Mouse (Mus musculus) cortical plate, adult 2 months (tissue): ENCODE data around the gene Sept8. TPM values are rescaled to one million over a fixed set of nuclear protein-coding genes. Genes with fewer than 3 reads are reported as not detected.

Source experiments
- H3K27ac ChIP-seq: fragments of 200-500 bp; 2 replicates; pipeline ENCODE4 v1.5.1; 2012; ENCODE audit warnings: low read length, control low read depth, inconsistent platforms; ENCODE audit not compliant: insufficient read depth
- H3K4me1 ChIP-seq: fragments of 200-500 bp; 2 replicates; pipeline ENCODE4 v1.6.1; 2011; ENCODE audit warnings: low read length; ENCODE audit not compliant: control insufficient read depth, insufficient read depth
- H3K4me3 ChIP-seq: fragments of 200-500 bp; 2 replicates; pipeline ENCODE4 v1.5.1; 2011; ENCODE audit warnings: mild to moderate bottlenecking, low read length, control low read depth; ENCODE audit not compliant: insufficient read depth
- CTCF ChIP-seq: fragments of 200-500 bp; IDR thresholded peaks from 2 replicates; pipeline ENCODE4 v1.5.1; 2011; ENCODE audit warnings: mild to moderate bottlenecking, control low read depth, low read length; ENCODE audit not compliant: insufficient read depth; ENCODE audit errors: extremely low read depth
- POLR2A ChIP-seq: fragments of 200-500 bp; IDR thresholded peaks from 2 replicates; pipeline ENCODE4 v1.6.1; 2011; ENCODE audit warnings: mild to moderate bottlenecking, low read length, control low read depth; ENCODE audit not compliant: insufficient read depth; ENCODE audit errors: extremely low read depth
- polyA plus RNA-seq: library from polyadenylated mRNA; depleted of rRNA; stranded (reverse); fragments of >200 nt; gene quantifications from 2 replicates; pipeline ENCODE4 v1.2.3, GENCODE M21; 2012

Sept8 gene
- polyA plus RNA-seq, 1 experiment: 379 TPM

DNA sequence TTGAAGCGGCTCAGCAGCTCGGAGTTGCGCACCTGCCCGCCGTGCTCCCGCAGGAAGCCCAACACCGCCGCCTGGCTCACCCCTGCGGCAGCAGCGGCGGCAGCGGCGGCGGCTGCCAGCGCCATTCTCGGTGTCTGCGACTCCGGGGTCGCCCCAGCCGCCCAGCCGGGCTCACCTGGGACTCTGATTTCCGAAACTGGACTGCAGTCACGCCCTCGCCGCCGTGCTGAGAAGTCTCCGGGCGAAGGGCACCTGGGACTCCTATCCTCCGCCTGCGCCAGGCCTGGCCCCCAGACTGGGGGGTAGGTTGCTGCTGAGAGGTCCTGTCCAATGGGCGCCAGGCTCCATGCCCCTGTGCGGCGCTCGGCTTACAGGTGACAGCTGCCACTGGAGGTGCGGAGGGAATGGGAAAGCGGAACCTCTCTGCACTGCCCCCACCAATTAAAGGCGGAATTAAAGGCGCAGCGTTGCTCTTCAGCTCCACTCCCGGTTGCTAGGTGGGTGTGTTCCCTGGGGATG, 39.2 kb upstream of the Sept8 start, which contains the start of the genes Gm9945 and Sowaha:
Gm9945 (plus strand) TSS at position 384 of the 519 bp plus-strand sequence.
Sowaha (minus strand) TSS at position 492 of the 519 bp plus-strand sequence.
- no peak for TF ChIP-seq CTCF
- TF ChIP-seq POLR2A: peak; percentile 90
- H3K27ac ChIP-seq: peak within 1 kb of the TSS; percentile 93
- peaks cover 2% of the 10 kb centered on the region for H3K4me1 ChIP-seq
- peak within 1 kb of the TSS; percentile 59 for H3K4me3 ChIP-seq

DNA sequence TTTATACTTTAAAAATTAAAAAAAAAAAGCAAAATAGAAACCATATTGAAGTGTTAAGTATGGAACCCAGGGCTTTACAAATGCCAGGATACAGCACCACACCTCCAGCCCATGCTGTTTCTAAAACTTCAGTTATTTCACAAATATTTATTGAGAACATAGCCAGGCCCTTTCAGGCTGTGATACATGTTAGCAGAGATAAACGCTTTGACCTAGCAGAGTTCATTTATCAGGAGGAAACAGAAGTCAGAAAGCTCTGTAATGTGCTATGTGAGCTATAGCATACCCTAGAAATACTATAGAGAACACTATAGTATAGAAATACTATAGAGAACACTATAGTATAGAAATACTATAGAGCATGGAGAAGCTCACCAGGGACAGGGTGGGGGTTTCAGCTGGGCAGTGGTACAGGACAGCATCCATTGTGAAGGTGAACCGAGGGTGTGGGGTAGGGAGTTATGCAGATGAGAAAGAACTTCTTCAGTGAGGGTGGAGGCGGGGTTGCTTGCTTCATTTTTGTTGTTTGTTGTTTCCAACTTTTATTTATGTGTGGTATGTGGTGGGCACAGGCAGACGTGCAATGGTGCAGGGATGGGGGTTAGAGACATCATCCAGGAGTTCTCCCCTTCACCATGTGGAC, 37.8 kb upstream of the Sept8 start:
- no peak for TF ChIP-seq POLR2A
- no peak for TF ChIP-seq CTCF
- H3K4me3 ChIP-seq: no peak overlapping the region
- H3K27ac ChIP-seq: no peak overlapping the region

DNA sequence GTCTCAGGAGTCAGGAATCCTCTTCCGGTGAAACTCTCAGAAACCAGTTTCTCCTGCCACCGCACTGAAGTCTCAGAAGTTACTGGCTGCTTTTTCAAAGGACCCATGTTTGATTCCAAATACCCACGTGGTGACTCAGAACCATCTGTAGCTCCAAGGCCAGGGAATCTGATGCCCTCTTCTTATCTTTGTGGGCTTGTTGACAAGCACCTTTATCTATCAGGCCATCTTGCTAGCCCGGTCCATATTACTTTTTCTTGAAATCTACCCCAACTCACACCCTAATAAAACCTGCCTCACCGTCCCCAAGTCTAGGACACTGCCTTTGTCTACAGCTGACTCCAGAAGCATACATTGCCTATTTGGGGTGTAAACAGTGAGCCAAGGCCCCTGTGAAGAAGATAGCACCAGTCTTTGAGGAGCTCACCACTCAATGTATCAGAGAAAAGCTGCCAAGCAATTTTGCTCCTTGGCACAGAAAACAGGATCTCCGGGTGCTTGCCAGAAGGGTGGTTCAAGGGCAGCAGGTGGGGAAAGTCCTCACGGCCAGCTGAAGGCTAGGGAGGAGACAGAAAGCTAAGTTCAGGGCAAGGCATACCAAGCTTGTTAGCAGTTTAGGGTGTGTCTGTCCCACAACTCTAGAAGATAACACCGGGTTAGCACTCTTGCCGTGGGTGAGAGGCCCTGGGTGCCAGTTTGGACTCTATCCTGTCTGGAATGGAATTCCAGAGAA, 35.7 kb upstream of the Sept8 start:
- no peaks in the 10 kb centered on the region; the same call in none of the 2 replicates for H3K4me1 ChIP-seq
- H3K4me3 ChIP-seq: no peak overlapping the region
- H3K27ac ChIP-seq: no peak overlapping the region
- TF ChIP-seq CTCF (no peak), POLR2A (no peak)

More for the DNA sequence above, 37.8 kb upstream of the Sept8 start:
- no peaks in the 10 kb centered on the region; the same call in none of the 2 replicates for H3K4me1 ChIP-seq

DNA sequence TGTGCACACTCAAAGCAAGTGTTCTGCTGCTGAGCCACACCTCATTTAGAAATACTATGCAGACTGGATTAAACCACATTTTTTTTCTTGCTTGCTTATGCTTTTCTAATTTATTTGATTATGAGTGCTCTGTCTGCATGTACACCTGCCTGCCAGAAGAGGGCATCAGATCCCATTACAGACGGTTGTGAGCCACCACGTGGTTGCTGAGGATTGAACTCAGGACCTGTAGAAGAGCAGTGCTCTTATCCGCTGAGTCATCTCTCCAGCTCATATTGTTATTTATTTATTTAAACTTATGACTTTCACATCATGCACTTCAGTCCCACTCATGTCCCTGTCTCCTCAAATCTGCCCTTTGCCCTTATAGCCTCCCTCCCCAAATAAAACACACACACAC, 33.3 kb upstream of the Sept8 start:
- no peak for TF ChIP-seq POLR2A
- peak; percentile 37 for TF ChIP-seq CTCF
- no peak overlapping the region for H3K4me3 ChIP-seq
- H3K27ac ChIP-seq: no peak overlapping the region
- H3K4me1 ChIP-seq: no peaks in the 10 kb centered on the region; the same call in none of the 2 replicates

DNA sequence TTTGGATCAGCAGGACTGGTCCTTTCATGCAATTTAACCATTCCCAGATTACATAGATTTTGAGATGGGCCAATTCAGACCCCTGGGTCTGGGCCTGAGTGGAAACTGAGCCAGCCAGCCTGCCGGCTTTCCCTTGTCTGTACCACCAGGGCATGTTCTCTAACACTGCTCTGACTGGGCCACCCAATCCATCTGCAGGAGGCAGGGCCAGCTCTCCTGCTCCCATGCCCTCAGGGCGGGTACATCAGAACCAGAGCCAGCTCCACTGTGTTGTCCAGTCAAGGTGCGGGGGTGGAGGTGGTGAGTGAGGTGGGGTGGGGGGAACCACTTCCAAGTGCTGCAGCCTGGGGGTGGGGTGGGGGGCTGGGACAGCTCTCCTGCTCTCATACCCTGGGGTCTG, 32.7 kb upstream of the Sept8 start:
- TF ChIP-seq CTCF: no peak
- TF ChIP-seq POLR2A: no peak
- Histone ChIP-seq H3K4me3 (no peak overlapping the region; the same call in 1 of the 2 replicates), H3K4me1 (no peaks in the 10 kb centered on the region; the same call in 1 of the 2 replicates), H3K27ac (no peak overlapping the region)

DNA sequence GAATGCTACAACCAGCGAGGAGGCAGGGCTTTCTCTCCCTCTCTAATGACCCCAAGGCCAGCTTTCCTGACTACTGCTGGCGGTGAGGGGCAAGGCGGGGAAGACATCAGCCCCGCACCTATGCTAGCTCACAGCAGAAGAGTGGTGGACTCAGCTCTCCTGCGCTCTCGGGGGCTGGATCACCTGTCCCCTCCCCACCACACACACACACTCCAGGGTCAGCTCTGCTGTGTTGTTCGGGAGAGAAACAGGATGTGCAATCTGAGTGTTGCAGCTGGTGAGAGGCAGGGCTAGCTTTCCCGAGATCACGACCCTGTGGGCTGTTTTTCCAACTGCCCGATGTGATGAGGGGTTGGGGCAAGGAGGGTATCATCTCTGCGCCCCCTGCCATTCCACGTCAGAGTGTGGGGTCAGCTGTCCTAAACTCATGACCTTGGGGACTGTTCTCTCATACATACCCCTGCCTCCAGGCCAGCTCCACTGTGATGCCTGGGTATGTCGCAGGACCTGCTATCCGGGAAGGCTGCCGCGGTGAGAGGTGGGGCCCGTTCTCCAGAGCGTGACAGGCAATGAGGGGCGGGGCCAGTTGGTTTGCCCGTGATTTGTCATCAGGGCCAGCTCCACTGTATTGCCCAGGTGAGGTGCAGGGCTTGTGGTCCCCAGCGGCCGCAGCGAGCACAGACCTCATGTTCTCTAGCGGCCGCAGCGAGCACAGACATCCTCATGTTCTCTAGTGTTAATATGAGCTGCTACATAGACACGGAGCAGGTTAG, 32.0 kb upstream of the Sept8 start:
- H3K4me3 ChIP-seq: peak overlapping the region; percentile 27
- H3K27ac ChIP-seq: no peak overlapping the region
- TF ChIP-seq CTCF (no peak), POLR2A (peak; percentile 47; the same call in 1 of the 2 replicates)

DNA sequence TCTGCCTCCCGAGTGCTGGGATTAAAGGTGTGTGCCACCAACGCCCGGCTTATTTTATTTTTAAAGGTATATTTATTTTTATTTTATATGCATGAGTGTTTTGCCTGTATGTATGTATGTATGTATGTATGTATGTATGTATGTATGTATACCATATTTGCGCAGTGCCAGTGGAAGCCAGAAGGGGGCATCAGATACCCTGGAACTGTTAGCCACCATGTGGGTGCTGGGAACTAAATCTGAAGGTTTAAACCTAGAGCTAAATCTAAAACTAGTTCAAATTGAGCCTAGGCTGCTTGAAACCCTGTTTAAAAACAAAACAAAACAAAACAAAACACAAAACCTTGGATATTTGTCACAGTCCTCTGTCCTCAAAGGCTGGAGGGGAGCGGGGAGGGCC, 30.1 kb upstream of the Sept8 start:
- Histone ChIP-seq H3K4me3 (no peak overlapping the region), H3K4me1 (no peaks in the 10 kb centered on the region), H3K27ac (no peak overlapping the region)
- no peak for TF ChIP-seq POLR2A
- TF ChIP-seq CTCF: no peak

More for the DNA sequence above, 32.0 kb upstream of the Sept8 start:
- no peaks in the 10 kb centered on the region for H3K4me1 ChIP-seq

DNA sequence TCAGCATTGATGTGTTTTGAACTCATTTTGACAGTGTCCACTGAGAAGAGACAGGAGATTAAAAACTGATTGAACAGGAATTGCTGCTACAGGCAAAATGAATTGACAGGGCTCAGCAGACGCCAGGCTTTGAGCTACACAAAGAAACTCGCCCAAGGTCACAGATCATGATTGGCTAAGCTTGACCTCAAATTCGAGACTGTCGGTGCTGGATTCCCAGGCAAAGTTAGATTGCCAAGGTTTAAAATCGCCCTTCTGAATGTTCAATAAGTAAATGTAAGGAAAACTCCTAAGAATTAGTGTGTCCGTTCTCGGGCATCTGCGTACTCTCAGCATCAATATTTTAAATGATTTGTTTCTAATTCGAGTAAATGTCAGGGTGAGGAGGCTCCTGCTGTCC, 29.6 kb upstream of the Sept8 start:
- H3K27ac ChIP-seq: no peak overlapping the region
- no peaks in the 10 kb centered on the region for H3K4me1 ChIP-seq
- TF ChIP-seq CTCF (no peak), POLR2A (no peak)
- H3K4me3 ChIP-seq: no peak overlapping the region

DNA sequence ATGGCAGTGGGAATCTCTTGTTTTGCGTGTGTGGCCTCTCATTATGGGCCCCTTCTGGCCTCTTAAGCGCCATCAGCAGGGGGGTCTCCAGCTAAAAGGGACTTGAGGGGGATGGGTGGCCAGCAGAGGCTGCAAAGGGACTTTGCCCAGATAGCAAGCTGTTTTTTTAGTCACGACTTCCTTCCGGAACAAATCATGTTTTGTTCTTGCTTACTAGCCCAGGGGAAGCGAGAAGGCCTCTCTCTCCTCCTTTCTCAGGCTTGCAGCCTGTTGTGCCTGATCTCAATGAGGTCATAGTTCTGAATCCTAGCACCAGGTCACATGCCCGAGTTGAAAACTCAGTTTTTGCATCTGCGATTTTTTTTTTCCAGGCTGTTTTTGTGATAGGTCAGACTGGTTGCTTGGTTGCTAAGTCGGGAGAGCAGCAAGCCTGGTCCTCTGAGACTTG, 27.1 kb upstream of the Sept8 start:
- peak overlapping the region; percentile 28 for H3K27ac ChIP-seq
- H3K4me1 ChIP-seq: 0 out of 2 replicates have a peak, but pooled peaks cover 1% of the 10 kb centered on the region
- TF ChIP-seq CTCF: no peak
- TF ChIP-seq POLR2A: no peak
- no peak overlapping the region for H3K4me3 ChIP-seq
